Mouse (Mus musculus) layer of hippocampus, adult 18-20 months (tissue): ENCODE data around the gene Iars. TPM values are rescaled to one million over a fixed set of nuclear protein-coding genes. Genes with fewer than 3 reads are reported as not detected.

Source experiments
- DNase-seq, 2 experiments: peaks; one replicate each; pipeline ENCODE4 v3.0.0; 2022; ENCODE audit warnings: low spot score in 2 of 2
- long read RNA-seq: library from polyadenylated mRNA; stranded (forward); transcript quantifications from one replicate; pipeline ENCODE4 v2.0.0, GENCODE M21; 2021
- total RNA-seq, 2 experiments: library from RNA; stranded (reverse); gene quantifications; 2 replicates each; pipeline ENCODE4 v1.2.3; 2021

The Iars gene
- 10 to 100 TPM; 56.8 to 61.2 TPM for total RNA-seq
- long read RNA-seq, full-length matches to known transcripts = 35 of 52 reads
- long read RNA-seq, partial matches to known transcripts = 10 of 52 reads
- long read RNA-seq, other reads (novel, unspliced or antisense) = 7 of 52 reads

DNA sequence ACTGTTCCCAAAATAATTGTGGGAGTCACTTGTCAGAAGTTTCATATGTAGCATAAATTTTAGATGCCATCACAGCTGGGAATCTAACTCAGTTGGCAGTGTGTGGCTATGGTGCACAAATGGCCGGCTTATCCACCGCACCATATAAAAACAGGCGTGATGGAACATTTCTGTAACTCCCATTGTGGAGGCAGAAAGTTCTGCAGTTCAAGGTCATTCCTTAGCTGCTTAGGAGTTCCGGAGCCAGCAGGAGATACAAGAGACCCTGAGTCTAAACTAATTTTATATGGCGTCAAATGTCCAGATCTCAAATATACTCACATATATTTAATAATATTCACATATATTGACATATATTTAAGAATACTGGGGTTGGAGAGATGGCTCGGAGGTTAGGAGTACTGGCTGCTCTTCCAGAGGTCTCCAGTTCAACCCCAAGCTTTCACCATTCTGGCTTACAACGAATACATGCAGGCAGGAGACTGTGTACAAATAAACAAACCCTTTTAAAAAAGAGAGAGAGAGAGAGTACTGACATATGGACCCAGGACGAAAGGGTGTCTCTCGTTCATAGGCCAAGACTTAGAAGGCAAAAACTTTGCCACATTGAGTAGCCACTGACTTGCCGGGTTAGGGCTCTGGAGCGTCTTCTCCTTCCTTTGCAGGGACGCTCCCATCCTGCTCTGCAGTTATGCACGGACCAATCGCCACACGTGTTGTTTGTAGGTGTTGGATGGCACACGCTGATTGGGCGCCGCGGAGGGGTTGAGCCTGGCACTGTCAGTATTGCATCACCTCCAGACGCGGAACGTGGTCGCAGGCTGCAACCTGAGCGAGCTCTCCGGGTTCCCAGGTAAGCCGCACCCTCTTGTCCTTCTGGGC, at the start of gene Iars:
Gene Iars, plus strand, starts transcription at position 750 of the 882 bp plus-strand sequence.
- DNase-seq = peak; percentile 99 to 100

DNA sequence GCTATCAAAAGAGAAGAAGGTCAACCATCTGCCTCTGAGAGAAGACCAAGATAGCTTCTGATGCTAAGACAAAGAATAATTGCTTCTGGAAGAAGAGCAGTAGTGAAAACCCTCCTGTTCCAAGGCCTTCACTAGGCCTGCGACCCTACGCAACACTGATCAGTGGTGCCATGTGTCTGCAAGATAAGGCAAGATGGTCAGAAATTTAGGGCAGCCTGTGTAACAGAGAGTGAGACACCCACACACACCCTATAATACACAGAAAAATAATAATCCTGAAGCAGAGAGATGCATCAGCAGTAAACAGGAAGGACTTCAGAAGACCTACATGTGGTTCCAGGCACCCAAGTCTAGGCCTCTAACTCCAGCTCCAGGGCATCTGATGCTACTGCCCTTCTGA, 41.9 kb upstream of the Iars start:
- DNase-seq = no peak

DNA sequence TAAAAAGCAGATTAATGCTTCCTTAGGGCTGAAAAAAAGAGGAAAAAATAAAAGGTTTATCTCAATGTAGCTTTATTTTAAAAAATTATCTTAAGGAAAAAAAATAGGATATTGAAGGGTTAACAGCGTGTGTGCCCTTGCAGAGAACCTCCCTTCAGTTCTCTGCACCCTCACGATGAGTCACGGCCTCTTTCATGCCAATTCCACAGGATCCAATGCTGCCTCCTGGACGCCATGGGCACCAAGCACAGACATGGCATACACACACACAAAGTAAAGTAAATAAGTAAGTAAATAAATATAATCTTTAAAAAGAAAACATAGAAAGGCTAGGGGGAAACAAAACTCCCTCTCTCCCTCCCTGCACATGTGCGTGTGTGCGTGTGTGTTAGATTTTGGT, 39.2 kb upstream of the Iars start:
- DNase-seq = no peak

DNA sequence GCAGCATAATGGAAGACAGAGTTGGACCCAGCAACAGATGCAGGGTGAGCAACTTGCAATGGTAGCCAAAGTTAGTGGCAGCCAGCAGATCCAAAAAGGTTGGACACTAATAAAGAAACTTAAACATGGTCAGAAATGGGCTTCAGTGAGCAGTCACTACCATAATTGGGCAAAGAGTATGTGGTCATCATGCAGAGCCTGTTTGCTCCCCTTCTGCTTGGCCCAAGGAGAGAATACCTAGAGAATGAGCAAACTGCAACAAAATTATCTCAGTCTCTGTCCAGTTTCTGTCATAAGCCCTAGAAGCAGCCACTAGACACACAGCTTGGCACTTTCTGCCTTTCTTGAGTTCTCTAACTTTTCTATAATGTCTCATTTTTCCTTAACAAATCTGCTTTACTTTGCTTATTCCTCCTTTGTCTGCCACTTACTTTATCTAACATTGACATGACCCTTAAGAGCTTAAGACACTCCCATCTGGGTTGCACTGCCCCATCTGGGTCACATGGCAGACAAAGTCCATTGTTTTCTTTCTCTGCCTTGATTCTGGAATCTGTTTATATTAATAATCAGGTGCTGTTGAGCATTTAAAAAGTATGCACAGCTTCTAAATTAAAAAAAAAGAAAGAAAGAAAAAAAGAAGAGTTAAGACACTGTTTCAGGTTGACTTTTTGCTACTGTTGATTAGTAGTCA, 38.1 kb upstream of the Iars start:
- DNase-seq = no peak

DNA sequence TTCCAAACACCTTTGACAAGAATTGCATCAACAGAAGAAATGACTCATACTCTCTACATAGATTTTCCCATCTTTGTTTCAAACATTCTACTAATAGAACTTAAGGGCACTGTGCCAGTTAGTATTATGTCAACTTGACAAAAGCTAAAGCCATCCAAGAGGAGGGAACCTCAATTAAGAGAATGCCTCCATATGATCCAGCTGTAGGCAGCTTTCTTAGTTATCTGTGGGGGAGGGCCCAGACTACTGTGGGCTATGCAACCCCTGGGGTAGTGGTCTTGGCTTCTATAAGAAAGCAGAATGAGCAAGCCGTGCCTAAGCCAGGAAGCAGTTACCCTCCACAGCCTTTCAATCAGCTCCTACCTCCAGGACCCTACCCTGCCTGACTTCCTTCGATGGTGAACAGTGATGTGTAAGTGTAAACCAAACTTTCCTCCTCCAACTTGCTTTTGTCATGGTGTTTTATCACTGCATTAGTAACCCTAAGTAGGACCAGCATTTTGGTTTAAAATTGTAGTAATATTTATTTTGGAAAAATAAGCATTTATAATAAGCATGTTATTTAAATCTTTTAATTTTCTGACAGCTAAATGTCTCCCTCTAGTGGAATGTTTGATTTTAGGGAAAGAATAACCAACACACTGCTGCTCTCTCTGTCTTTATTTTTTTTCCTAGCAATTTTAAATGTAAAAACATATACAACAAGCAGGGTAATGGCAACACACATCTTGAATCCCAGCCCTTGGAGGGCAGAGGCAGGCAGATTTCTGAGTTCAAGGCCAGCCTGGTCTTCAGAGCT, 37.0 kb upstream of the Iars start:
- peak in 1 of 2 experiments; percentile 42 for DNase-seq

DNA sequence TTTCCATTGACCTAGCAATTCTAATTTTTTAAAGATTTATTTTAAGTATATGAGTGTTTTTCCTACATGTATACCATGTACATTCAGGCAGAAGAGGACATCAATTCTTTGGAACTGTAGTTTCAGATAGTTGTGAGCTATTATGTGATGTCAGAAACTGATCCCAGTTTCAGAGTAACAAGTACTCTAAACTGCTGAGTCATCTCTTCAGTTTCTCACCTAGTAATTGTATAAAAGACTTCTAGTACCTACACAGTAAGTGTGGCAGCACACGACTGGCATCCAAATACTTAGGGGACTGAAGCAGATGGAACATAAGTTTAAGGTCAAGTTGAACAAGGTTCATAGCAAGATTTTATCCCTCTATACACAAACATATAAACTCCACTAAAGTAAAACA, 35.9 kb upstream of the Iars start:
- no peak for DNase-seq

DNA sequence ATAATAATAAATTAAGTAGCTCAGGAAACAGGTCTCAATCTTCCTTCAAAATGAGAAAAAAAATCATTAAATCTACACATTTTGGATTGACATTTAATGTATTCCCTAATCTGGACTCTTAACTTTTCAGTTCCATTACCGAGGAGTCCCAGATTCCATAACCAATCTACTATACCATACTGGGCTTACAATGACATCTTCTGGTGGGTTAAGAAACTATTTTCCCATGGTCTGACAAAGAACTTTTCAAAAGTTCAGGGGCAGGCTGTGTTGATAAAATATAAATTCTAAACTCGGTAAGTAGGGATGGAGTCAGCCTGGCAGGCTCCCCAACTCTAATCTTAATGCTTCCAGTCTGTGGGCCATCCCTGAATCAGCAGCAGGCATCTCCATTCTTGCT, 30.8 kb upstream of the Iars start:
- DNase-seq = no peak

DNA sequence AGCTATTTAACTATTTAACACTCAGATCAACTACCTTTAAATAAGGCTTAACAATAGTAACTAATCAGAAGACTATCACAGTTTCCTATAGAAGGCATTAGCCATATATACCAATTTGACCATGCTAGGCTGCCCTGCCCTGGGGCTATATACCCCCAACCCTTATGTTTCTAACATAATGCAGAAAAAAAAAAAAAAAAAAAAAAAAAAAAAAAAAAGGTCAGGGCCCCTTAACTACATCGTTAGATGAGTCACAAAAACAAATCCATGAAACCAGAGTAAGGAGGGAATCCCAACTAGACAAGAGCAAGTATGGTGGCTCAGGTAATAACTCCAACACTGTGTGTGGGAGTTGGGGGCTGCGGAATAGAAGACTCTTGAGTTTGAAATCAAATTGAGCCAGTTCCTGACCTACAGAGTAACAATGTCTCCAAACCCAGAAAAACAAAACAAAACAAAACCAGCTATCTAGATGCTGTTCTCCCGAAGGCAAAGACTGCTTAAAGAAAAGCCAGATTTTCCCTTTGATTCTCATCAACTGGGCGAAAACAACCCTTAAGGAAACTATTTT, 30.0 kb upstream of the Iars start:
- DNase-seq = no peak

DNA sequence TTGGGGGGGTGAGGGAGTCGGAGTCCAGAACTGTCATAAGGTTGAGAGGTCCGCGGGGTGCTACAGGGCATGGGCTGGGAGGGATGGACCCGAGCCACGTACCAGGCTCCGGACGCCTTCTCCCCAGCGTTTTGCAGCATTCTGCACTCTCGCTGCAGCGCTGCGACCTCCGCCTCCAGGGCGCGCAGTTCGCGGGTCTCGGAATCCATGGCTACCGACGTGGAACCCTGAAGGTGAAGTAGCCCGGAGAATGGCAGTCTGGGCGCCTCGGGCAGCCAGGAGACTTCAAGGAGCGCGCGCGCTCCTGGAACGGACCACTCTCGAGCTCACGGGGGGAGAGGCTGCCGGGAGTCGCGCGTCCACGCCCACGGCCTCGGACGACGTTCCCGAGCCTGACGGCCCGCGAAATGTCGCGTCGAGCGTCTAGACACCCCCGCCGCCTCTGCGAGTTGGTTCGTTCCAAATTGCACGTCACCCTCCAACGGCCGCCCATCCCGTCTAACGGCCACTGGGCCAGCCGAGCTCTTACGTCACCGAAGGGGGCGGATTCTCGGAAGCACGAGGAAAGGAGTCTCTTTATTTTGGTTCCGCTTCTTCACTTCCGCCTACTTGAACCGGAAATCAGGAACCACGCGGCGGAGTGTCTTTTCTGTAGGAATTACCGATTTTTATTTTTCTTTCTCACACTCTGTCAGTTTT, 29.3 kb upstream of the Iars start, which contains the start of the genes Cenpp and Nol8:
Gene Cenpp, minus strand, starts transcription at position 305 of the 699 bp plus-strand sequence.
Gene Nol8, plus strand, starts transcription at position 598 of the 699 bp plus-strand sequence.
- DNase-seq = peak; percentile 99

DNA sequence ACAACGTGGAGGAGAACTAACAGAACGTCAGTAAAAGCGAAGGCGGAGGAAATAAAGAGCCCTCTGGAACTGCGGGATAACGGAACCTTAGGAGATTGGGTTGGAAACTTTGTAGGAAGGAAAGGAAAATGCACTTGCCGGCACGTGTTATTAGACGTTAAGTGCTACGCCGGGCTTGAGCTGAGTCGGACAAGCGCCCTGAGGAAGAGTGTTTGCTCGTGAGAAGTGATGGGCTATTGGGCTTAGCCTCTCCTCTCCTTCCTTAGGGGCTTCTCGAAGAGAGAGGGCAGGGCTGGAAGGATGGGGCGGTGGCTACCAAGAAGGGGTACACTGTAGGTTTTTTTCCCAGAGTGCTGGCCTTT, 28.7 kb upstream of the Iars start:
- DNase-seq = no peak

DNA sequence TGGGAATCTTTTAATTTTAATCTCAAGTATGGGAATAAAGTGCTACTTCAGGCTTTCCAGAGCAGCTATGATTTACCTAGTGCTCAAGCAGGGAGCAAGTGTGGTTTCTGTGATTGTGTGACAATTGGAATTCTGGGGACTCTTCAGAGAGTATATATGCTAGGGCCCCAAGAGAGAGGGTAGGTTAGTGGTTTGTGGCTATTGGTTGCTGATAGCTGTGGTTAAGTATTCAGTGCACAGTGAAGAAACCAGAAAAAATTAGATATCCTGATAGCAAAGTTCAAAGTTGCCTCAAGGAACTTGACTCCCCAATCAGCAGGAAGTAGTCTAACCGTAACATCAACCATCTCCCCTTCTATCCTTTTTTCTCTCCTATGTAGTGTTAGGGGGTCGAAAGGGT, 4.1 kb upstream of the Iars start:
- no peak for DNase-seq

DNA sequence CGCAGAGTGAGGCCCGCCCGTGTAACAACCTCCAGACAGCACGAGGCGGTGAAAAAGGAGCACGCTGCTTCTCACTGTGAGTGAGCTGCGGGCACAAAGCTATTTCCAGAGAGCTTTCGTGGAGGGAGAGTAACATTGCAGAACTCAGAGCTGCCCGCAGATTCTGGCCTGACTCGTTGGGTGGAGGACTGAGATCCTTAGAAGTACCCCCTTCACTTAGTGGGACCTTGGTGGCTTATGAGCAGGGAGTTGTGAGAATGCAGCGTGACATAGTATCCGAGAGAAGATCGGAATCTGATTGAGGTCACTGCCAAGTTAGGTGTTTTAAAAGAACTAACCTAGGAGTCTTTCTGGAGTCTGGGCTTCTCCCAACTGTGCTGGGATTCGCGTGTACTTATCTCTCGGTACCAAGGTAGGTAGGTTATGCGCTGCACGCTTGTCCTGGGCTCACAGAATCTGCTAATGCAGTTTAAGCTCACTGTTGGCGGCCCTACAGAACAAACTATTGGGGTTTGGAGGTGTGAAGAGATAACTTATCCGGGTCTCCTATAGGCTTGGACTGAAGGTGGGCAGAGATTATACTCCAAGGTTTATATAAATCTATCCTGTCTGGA, 440 bp downstream of the Iars start:
- DNase-seq = peak in 1 of 2 experiments; percentile 8

DNA sequence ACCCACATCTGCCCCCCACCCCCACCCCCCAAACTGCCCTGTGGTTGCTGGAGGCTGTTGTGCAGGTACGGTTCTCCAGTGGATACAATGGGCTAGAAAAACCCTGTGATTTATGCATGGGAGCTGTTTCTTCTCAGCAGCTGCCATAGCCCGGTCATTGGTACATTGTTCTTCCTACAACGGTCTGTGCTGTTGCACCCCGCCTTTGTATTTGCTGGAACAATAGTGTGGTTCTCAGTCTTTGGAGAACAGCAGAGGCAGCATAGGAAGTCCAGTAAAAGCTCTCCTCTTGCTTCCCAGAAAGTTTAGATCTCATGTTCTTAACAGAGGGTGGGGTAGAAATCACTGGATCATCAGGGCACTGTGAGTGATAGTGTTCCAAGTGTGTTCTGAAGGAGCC, 2.4 kb downstream of the Iars start:
- DNase-seq = peak in 1 of 2 experiments; percentile 13

DNA sequence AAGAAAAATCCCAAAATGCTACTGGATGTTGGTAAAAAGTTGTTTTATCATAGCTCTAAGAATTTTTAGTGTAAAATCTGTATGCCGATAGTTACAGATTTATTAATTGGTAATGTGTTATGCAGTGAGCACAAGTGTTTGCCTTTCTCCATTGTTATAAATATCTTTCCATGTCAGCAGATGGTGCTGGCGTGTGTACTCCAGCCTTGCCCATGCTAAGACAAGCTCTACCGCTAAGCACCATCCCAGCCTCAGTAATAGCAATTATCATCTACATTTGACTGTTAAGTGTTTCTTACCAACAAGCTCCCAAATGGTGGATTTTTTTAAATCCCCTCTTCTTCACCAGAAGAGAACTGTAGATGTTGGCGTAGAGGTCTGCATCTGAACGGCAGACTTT, 9.2 kb downstream of the Iars start:
- peak in 1 of 2 experiments; percentile 66 for DNase-seq

DNA sequence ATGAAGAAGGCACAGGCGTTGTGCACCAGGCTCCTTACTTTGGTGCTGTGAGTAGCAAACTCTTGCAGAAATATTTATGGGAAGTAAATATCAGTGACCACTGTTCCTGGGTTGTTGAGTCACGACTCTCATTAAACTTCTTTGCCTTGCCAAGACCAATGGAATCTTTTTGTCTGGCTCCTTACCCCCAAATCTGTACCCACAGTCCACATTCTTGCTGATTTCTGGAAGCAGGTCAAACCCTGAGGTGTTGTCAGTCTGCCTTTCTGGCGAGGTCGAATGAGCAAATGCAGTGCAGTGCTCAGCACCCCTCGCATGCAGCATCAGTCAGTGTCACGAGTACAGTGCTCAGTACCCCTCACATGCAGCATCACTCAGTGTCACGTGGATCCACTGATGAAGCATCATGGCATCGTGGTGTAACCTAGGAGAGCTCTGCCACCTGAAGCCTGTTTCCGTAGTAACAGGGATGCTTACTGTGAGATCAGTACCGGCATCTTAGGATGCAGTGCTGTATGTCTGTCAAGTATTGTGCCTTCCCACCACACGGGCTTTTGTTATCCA, 21.4 kb downstream of the Iars start:
- no peak for DNase-seq

DNA sequence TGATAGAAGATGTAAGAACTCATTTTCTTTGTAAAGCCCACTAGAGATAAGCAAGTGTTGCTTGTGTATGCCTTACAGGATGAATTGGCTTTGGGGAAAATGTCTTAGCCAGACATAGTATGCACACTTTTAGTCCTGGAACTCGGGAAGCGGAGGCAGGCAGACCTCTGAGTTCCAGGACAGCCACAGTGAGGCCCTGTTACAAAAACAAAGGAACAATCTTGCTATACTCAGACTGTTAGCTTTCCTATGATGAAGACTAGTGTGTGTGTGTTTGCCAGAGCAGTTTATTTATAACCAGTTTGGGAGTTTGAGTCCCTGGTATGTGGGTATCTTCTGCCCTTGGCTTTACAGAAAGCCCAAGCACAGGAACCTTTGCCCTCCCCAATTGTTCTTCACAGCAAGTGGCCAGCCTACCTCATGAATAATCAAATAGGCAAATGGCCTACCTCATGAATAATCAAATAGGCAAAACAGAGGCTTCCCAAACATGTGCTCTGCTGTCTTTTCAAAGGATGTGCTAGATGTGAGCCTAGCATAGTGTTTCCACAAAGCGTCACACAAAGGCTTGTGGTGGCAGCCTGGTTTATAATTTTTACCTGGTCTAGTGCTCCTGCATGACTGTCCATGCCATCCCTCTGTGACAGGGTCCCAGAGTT, 24.3 kb downstream of the Iars start:
- DNase-seq = no peak

DNA sequence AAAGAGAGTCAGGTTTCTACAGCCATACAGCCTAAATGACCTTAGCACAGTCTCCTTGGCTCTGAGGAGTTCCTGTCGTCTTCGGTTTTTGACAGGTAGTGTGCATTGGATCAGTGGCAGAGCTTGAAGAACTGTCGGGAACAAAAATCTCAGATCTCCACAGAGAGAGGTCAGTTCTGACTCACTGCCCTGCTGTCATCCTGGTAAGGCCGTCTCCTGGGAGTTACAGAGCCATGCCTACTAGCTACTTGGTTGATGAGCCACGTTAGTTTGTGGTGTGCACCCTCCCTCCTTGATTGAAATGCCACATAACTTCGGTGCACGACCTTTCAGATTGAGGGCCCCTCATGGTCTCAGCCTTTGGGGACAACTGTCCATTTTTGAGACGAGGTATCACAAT, 26.4 kb downstream of the Iars start:
- DNase-seq = no peak

DNA sequence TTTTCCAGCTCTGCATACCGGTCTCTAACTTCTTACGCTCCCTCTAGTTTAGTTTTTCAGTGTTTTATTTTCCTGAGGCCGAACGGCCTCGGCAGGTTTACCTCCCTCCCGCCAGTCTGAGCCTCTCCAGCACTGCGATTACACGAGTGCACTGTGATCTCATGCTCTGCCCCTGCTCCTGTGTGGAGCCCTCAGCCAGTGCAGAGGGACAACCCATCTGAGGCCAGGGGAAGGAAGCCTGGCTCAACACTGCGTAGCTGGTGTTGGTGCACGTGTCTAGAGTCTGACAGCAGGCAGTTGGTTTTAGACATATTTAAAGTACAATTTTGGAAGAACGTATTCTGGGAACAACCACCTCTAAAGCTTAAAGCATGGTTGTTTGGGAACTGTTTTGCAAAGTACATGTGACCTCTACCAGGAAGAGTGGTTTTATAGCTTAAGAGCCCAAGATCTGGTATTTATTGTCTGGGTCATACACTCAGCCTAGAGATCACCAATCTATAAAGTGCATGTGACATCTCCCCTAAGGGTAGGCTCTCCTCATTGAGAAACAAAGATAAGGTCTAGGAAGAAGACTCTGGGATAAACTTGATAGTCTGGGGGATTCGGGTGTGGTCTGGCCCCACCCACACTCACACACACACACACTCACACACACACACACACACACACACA, 30.3 kb downstream of the Iars start:
- DNase-seq = no peak

DNA sequence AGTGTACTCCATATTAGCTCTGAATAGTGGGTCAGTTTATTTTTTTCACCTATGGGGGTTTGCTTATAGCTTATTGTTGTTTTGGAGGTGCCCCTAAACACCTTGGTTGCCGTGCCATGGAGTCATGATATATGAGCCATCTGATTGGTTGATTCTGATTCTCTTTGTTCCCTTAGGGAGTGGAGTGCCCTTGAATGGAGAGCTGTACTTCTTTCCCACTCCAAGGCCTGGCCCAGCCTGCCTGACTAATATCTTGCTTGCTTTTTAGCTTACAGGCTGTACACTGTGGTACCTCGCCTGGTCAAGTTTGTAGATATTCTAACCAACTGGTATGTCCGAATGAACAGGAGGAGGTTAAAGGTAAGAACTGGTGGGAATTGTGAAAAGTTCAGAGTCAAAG, 37.4 kb downstream of the Iars start:
- DNase-seq = no peak
